Mouse (Mus musculus): Measurements from ENCODE around the gene Smad1. TPM values are rescaled to one million over a fixed set of nuclear protein-coding genes. Genes with fewer than 3 reads are reported as not detected.
A peak's percentile ranks its signal among the peaks of the same experiment; 100 is the strongest.

The Smad1 gene
- polyA plus RNA-seq, 1 experiment from 2014 or later = 39.6 TPM

- Histone ChIP-seq H3K27ac (no peak overlapping the region), H3K9me3 (replicated peaks) (no peaks in the 10 kb centered on the region), H3K4me3 (no peak overlapping the region), H3K4me1 (peaks cover 15% of the 10 kb centered on the region), H3K27me3 (ENCODE audit: low read depth, poor library complexity, severe bottlenecking) (no peaks in the 10 kb centered on the region), H3K36me3 (no peaks in the 10 kb centered on the region)
- DNase-seq (ENCODE audit: low spot score) = no peak
- 90% methylated on average over 5 of the region's 5 CpGs for WGBS
These were observed 99.6 kb downstream of the Smad1 start for GRCm38 (mm10) chr8:79299704-79300103.

- H3K36me3 ChIP-seq = no peaks in the 10 kb centered on the region
- peaks cover 27% of the 10 kb centered on the region for H3K4me1 ChIP-seq
- no peaks in the 10 kb centered on the region for H3K9me3 ChIP-seq (replicated peaks)
- peak; percentile 66 for DNase-seq (ENCODE audit: low spot score)
- no peak overlapping the region for H3K4me3 ChIP-seq
- H3K27me3 ChIP-seq (ENCODE audit: low read depth, poor library complexity, severe bottlenecking) = no peaks in the 10 kb centered on the region
- H3K27ac ChIP-seq = no peak overlapping the region
- 64% methylated on average over 3 of the region's 3 CpGs for WGBS
These were observed 101.6 kb downstream of the Smad1 start for GRCm38 (mm10) chr8:79297763-79298162.

GRCm38 (mm10) chr8:79295276-79296105 lies 103.8 kb downstream of the Smad1 start:
- Histone ChIP-seq H3K4me3 (peak overlapping the region; percentile 66), H3K9me3 (replicated peaks) (no peaks in the 10 kb centered on the region), H3K27ac (peak overlapping the region; percentile 98), H3K4me1 (peaks cover 23% of the 10 kb centered on the region), H3K36me3 (no peaks in the 10 kb centered on the region), H3K27me3 (ENCODE audit: low read depth, poor library complexity, severe bottlenecking) (no peaks in the 10 kb centered on the region)
- 18% methylated on average over 18 of the region's 18 CpGs for WGBS
- DNase-seq (ENCODE audit: low spot score) = no peak

- Histone ChIP-seq H3K36me3 (no peaks in the 10 kb centered on the region), H3K9me3 (replicated peaks) (no peaks in the 10 kb centered on the region), H3K4me3 (peak within 1 kb of the TSS; percentile 66), H3K27ac (peak within 1 kb of the TSS; percentile 98), H3K4me1 (peaks cover 23% of the 10 kb centered on the region), H3K27me3 (ENCODE audit: low read depth, poor library complexity, severe bottlenecking) (no peaks in the 10 kb centered on the region)
- under 1% methylated on average over 71 of the region's 74 CpGs for WGBS
- peak; percentile 99 for DNase-seq (ENCODE audit: low spot score)
These were observed 104.6 kb downstream of the Smad1 start, which contains the start of gene Mmaa for GRCm38 (mm10) chr8:79294610-79295275. Gene Mmaa, minus strand, starts transcription at chr8:79294937.

GRCm38 (mm10) chr8:79293841-79294240 lies 105.5 kb downstream of the Smad1 start:
- Histone ChIP-seq H3K4me1 (peaks cover 23% of the 10 kb centered on the region), H3K9me3 (replicated peaks) (no peaks in the 10 kb centered on the region), H3K27ac (peak overlapping the region; percentile 98), H3K4me3 (peak overlapping the region; percentile 66), H3K36me3 (no peaks in the 10 kb centered on the region), H3K27me3 (ENCODE audit: low read depth, poor library complexity, severe bottlenecking) (no peaks in the 10 kb centered on the region)
- DNase-seq (ENCODE audit: low spot score) = no peak
- 78% methylated on average over 3 of the region's 3 CpGs for WGBS

- 86% methylated on average over 3 of the region's 3 CpGs for WGBS
- no peak overlapping the region for H3K4me3 ChIP-seq
- H3K27me3 ChIP-seq (ENCODE audit: low read depth, poor library complexity, severe bottlenecking) = no peaks in the 10 kb centered on the region
- H3K9me3 ChIP-seq (replicated peaks) = no peaks in the 10 kb centered on the region
- DNase-seq (ENCODE audit: low spot score) = no peak
- no peaks in the 10 kb centered on the region for H3K36me3 ChIP-seq
- peaks cover 23% of the 10 kb centered on the region for H3K4me1 ChIP-seq
- H3K27ac ChIP-seq = no peak overlapping the region
These were observed 106.5 kb downstream of the Smad1 start for GRCm38 (mm10) chr8:79292712-79293264.

- WGBS = 88% methylated on average over 5 of the region's 5 CpGs
- H3K4me3 ChIP-seq = no peak overlapping the region
- H3K27me3 ChIP-seq (ENCODE audit: low read depth, poor library complexity, severe bottlenecking) = no peaks in the 10 kb centered on the region
- H3K27ac ChIP-seq = no peak overlapping the region
- peaks cover 11% of the 10 kb centered on the region for H3K4me1 ChIP-seq
- no peaks in the 10 kb centered on the region for H3K36me3 ChIP-seq
- no peak for DNase-seq (ENCODE audit: low spot score)
- no peaks in the 10 kb centered on the region for H3K9me3 ChIP-seq (replicated peaks)
These were observed 109.7 kb downstream of the Smad1 start for GRCm38 (mm10) chr8:79289592-79289991.

GRCm38 (mm10) chr8:79288681-79289080 lies 110.6 kb downstream of the Smad1 start:
- Histone ChIP-seq H3K27me3 (ENCODE audit: low read depth, poor library complexity, severe bottlenecking) (no peaks in the 10 kb centered on the region), H3K4me3 (no peak overlapping the region), H3K4me1 (peaks cover 9% of the 10 kb centered on the region), H3K9me3 (replicated peaks) (no peaks in the 10 kb centered on the region), H3K27ac (no peak overlapping the region), H3K36me3 (no peaks in the 10 kb centered on the region)
- DNase-seq (ENCODE audit: low spot score) = no peak
- WGBS = 65% methylated on average over 2 of the region's 2 CpGs

Other genes starting within 250 kb of the Smad1 start
- not detected in 2 replicates for gene 1700011L22Rik, start 150.9 kb downstream of the Smad1 start, polyA plus RNA-seq (2016; fragmentation: Nextera tagmentation; extraction: Ambion mirVana)
- 10.2 and 12.2 TPM in 2 replicates for gene Mmaa, start 104.6 kb downstream of the Smad1 start, polyA plus RNA-seq (2016; fragmentation: Nextera tagmentation; extraction: Ambion mirVana)
- 15.4 and 16.6 TPM in 2 replicates for gene Otud4, start 240.1 kb upstream of the Smad1 start, polyA plus RNA-seq (2016; fragmentation: Nextera tagmentation; extraction: Ambion mirVana)